Mouse (Mus musculus): ENCODE results near the gene Gm44790.

DNA sequence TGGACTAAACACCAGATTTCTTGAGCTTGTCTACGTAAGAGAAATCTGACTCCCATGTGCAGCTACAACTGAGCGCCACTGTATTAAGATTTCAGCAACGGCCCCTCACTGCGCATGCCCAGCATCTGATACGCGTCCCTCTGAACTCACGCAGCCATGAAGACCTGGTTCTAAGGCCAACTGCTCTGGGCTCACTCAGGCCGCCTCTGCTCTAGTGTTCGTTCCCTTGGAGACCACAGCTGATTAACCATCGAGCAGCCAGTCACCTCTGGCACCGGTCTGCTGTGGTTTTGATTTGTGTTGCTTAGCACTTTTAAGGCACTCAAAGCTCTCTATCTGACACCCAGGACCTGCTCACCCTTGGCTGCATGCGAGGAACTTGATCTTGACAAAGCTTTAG is 39.1 kb upstream of the Gm44790 start:
- TF ChIP-seq POLR2A (IDR thresholded peaks at IDR 0.05; ENCODE audit: borderline replicate concordance, control insufficient read depth, low read depth, low read length): no peak
- TF ChIP-seq CTCF (IDR thresholded peaks at IDR 0.05; ENCODE audit: control insufficient read depth, insufficient read depth, low read length): no peak

Data from bone marrow, adult 2 months (tissue).